Mouse (Mus musculus) midbrain, postnatal 0 days (tissue): ENCODE measurements at regions not wholly inside any gene's neighbourhood (a gene's known extent, or its start where the extent isn't known, plus 50 kb on each side); places are given as distances from the start of the nearest gene placed in this dataset.

Experiments
- ATAC-seq: fragments of 200-750 bp; cut with Nextera tagmentation; 2 replicates; pipeline ENCODE4 v1.8.0; 2017; ENCODE audit warnings: moderate number of reproducible peaks, mild to moderate bottlenecking, moderate TSS enrichment, moderate library complexity; ENCODE audit not compliant: low FRiP score
- DNase-seq: peaks from one replicate; pipeline ENCODE4 v3.0.0-alpha.2; 2015; ENCODE audit warnings: low spot score
- H3K27ac ChIP-seq: fragments of 300-500 bp; sonication (generic); 2 replicates; pipeline ENCODE4 v1.5.1; 2014; ENCODE audit warnings: low read depth, mild to moderate bottlenecking, low read length, mixed read lengths
- H3K27me3 ChIP-seq: fragments of 300-500 bp; sonication (generic); 2 replicates; pipeline ENCODE4 v1.6.1; 2014; ENCODE audit warnings: low read length, control low read depth, mixed read lengths; ENCODE audit not compliant: insufficient read depth
- H3K36me3 ChIP-seq: fragments of 300-500 bp; sonication (generic); 2 replicates; pipeline ENCODE4 v1.6.1; 2014; ENCODE audit warnings: low read length, control low read depth, mixed read lengths; ENCODE audit not compliant: insufficient read depth
- H3K4me1 ChIP-seq: fragments of 300-500 bp; sonication (generic); 2 replicates; pipeline ENCODE4 v1.6.1; 2014; ENCODE audit warnings: mild to moderate bottlenecking, control low read depth, antibody characterized with exemption, low read length, mixed read lengths; ENCODE audit not compliant: insufficient read depth
- H3K4me2 ChIP-seq: fragments of 300-500 bp; sonication (generic); 2 replicates; pipeline ENCODE4 v1.6.1; 2014; ENCODE audit warnings: low read depth, mild to moderate bottlenecking, low read length, mixed read lengths; ENCODE audit not compliant: poor library complexity, severe bottlenecking
- H3K4me3 ChIP-seq: fragments of 300-500 bp; sonication (generic); 2 replicates; pipeline ENCODE4 v1.5.1; 2014; ENCODE audit warnings: low read depth, mild to moderate bottlenecking, low read length, moderate library complexity
- H3K9ac ChIP-seq: fragments of 300-500 bp; sonication (generic); replicated peaks from 2 replicates; pipeline ENCODE4 v1.6.1; 2014; ENCODE audit warnings: mild to moderate bottlenecking, low read length, moderate library complexity, mixed read lengths; ENCODE audit not compliant: poor library complexity, severe bottlenecking
- H3K9me3 ChIP-seq: fragments of 300-500 bp; sonication (generic); 2 replicates; pipeline ENCODE4 v1.6.1; 2016; ENCODE audit warnings: low read length, control low read depth
- CTCF ChIP-seq: IDR thresholded peaks from 2 replicates; pipeline ENCODE4 v1.5.1; 2016; ENCODE audit warnings: antibody characterized with exemption, mild to moderate bottlenecking
- WGBS: fragments of 180-500 bp; shearing (Covaris S2); extraction: QIAGEN DNeasy Blood & Tissue Kit; methylation state at CpG from one replicate; pipeline ENCODE4 v1.1.7; 2014; 5-methylcytosine and 5-hydroxymethylcytosine counted together

GRCm38 (mm10) chr16:12770482-12770881 is 339.0 kb upstream of the Ercc4 start:
- Histone ChIP-seq H3K27me3 (no peaks in the 10 kb centered on the region), H3K9me3 (0 out of 2 replicates have a peak, but pooled peaks cover 3% of the 10 kb centered on the region), H3K27ac (no peak overlapping the region), H3K9ac (no peak overlapping the region), H3K36me3 (no peaks in the 10 kb centered on the region), H3K4me1 (no peaks in the 10 kb centered on the region), H3K4me2 (no peak overlapping the region), H3K4me3 (no peak overlapping the region)
- TF ChIP-seq CTCF, result no peak
- ATAC-seq, result no peak
- DNase-seq, result no peak
- 88% methylated on average over 5 of the region's 5 CpGs for WGBS

- Histone ChIP-seq H3K4me1 (no peaks in the 10 kb centered on the region), H3K9ac (no peak overlapping the region), H3K4me3 (no peak overlapping the region), H3K27me3 (no peaks in the 10 kb centered on the region), H3K4me2 (no peak overlapping the region), H3K27ac (no peak overlapping the region), H3K36me3 (no peaks in the 10 kb centered on the region), H3K9me3 (0 out of 2 replicates have a peak, but pooled peaks cover 3% of the 10 kb centered on the region)
- no peak for TF ChIP-seq CTCF
- WGBS, result 90% methylated on average over 5 of the region's 5 CpGs
- DNase-seq, result no peak
- ATAC-seq, result no peak
Measured at GRCm38 (mm10) chr16:12772535-12772934, 336.9 kb upstream of the Ercc4 start.

- TF ChIP-seq CTCF, result no peak
- no peak overlapping the region for H3K4me2 ChIP-seq
- no peak overlapping the region for H3K9ac ChIP-seq
- H3K27ac ChIP-seq, result no peak overlapping the region
- H3K4me1 ChIP-seq, result no peaks in the 10 kb centered on the region
- no peaks in the 10 kb centered on the region for H3K27me3 ChIP-seq
- H3K9me3 ChIP-seq, result no peaks in the 10 kb centered on the region
- DNase-seq (no peak), ATAC-seq (no peak)
- H3K4me3 ChIP-seq, result no peak overlapping the region
- WGBS, result 68% methylated on average over 2 of the region's 2 CpGs
- H3K36me3 ChIP-seq, result no peaks in the 10 kb centered on the region
Measured at GRCm38 (mm10) chr16:12775876-12776275, 333.6 kb upstream of the Ercc4 start.

GRCm38 (mm10) chr16:12779079-12779478 is 330.4 kb upstream of the Ercc4 start:
- Histone ChIP-seq H3K9me3 (no peaks in the 10 kb centered on the region), H3K4me3 (no peak overlapping the region), H3K27ac (no peak overlapping the region), H3K27me3 (no peaks in the 10 kb centered on the region), H3K4me1 (no peaks in the 10 kb centered on the region), H3K4me2 (no peak overlapping the region), H3K9ac (no peak overlapping the region), H3K36me3 (no peaks in the 10 kb centered on the region)
- no peak for TF ChIP-seq CTCF
- no peak for DNase-seq
- no peak for ATAC-seq
- WGBS, result 68% methylated on average over 3 of the region's 3 CpGs

- no peak overlapping the region for H3K4me3 ChIP-seq
- ATAC-seq (no peak), DNase-seq (no peak)
- H3K27ac ChIP-seq, result no peak overlapping the region
- 77% methylated on average over 3 of the region's 3 CpGs for WGBS
- no peaks in the 10 kb centered on the region for H3K4me1 ChIP-seq
- H3K36me3 ChIP-seq, result no peaks in the 10 kb centered on the region
- H3K27me3 ChIP-seq, result no peaks in the 10 kb centered on the region
- H3K9ac ChIP-seq, result no peak overlapping the region
- no peak for TF ChIP-seq CTCF
- H3K4me2 ChIP-seq, result no peak overlapping the region
- H3K9me3 ChIP-seq, result no peaks in the 10 kb centered on the region
Measured at GRCm38 (mm10) chr16:12780635-12781034, 328.8 kb upstream of the Ercc4 start.

DNA sequence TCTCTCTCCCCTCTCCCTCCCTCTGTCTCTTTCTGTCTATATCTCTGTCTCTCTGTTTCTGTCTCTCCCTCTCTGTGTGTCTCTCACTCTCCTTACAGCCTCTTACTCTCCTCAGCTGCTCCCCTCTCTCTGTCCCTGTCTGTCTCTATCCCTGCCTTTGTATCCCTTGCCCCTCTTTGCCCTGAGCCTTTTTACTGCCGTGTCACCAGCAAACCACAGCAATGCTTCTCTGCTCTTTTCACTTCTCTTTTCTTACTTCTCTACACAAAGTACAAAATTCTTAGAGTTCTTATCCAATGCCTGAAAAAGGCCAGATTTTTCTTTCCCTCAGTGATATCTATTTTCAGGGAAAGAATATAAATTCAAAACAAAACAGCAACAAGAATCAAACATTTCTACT is 323.7 kb upstream of the Ercc4 start:
- Histone ChIP-seq H3K4me2 (no peak overlapping the region), H3K27me3 (no peaks in the 10 kb centered on the region), H3K4me1 (no peaks in the 10 kb centered on the region), H3K36me3 (no peaks in the 10 kb centered on the region), H3K27ac (no peak overlapping the region), H3K9ac (no peak overlapping the region), H3K4me3 (no peak overlapping the region), H3K9me3 (no peaks in the 10 kb centered on the region)
- DNase-seq, result no peak
- no peak for ATAC-seq
- WGBS, result 50% methylated on average over 1 of the region's 1 CpGs
- no peak for TF ChIP-seq CTCF
